Mouse (Mus musculus) brain, adult 10 weeks (tissue): ENCODE results near the gene Sik1. TPM values are rescaled to one million over a fixed set of nuclear protein-coding genes. Genes with fewer than 3 reads are reported as not detected.

Experiments
- polyA plus RNA-seq: library from polyadenylated mRNA; stranded (reverse); fragments of 350-450 nt; fragmentation: Illumina TruSeq; extraction: RNeasy Lipid Tissue Mini Kit (QIAGEN cat#74804); gene quantifications from one replicate; pipeline ENCODE4 v1.2.3, GENCODE M21; 2015; ENCODE audit warnings: low read depth, low replicate concordance

Sik1 gene
- 6.8 TPM for polyA plus RNA-seq

GRCm38 (mm10) chr17:31855597-31856518 lies at the start of gene Sik1:
TSS of gene Sik1 (minus strand) at chr17:31855804.

Other genes with a start within 250 kb of the Sik1 start
- 33.6 TPM for gene Cbs, start 218.6 kb downstream of the Sik1 start, polyA plus RNA-seq
- 119 TPM for gene U2af1, start 196.9 kb downstream of the Sik1 start, polyA plus RNA-seq
- not detected for gene Cryaa, start 178.0 kb downstream of the Sik1 start, polyA plus RNA-seq
- gene Rrp1b, start 180.3 kb upstream of the Sik1 start, polyA plus RNA-seq, result 11.1 TPM
- 0.62 TPM for gene Hsf2bp, start 180.5 kb upstream of the Sik1 start, polyA plus RNA-seq